Mouse (Mus musculus) neural tube, embryonic 14.5 days (tissue): ENCODE measurements around the gene Fkbp5. TPM values are rescaled to one million over a fixed set of nuclear protein-coding genes. Genes with fewer than 3 reads are reported as not detected.
A peak's percentile ranks its signal among the peaks of the same experiment; 100 is the strongest.
"Not testable (repeated sequence)": the region's sequence is repeated elsewhere in the genome, so short reads cannot be mapped to it uniquely, and the experiment has no call there.

Source experiments
- ATAC-seq: fragments of 200-750 bp; cut with Nextera tagmentation; 2 replicates; pipeline ENCODE4 v1.8.0; 2017; ENCODE audit warnings: low read depth, mild to moderate bottlenecking, moderate TSS enrichment, moderate library complexity
- H3K27ac ChIP-seq: fragments of 300-500 bp; sonication (generic); 2 replicates; pipeline ENCODE4 v1.5.1; 2014; ENCODE audit warnings: low read depth, mild to moderate bottlenecking, control low read depth, low read length, moderate library complexity, mixed read lengths
- H3K27me3 ChIP-seq: fragments of 300-500 bp; sonication (generic); 2 replicates; pipeline ENCODE4 v1.6.1; 2014; ENCODE audit warnings: low read length; ENCODE audit not compliant: control insufficient read depth, insufficient read depth
- H3K36me3 ChIP-seq: fragments of 300-500 bp; sonication (generic); 2 replicates; pipeline ENCODE4 v1.6.1; 2014; ENCODE audit warnings: low read length, mixed read lengths; ENCODE audit not compliant: control insufficient read depth, insufficient read depth
- H3K4me1 ChIP-seq: fragments of 300-500 bp; sonication (generic); 2 replicates; pipeline ENCODE4 v1.6.1; 2014; ENCODE audit warnings: low read length; ENCODE audit not compliant: control insufficient read depth, insufficient read depth
- H3K4me2 ChIP-seq: fragments of 300-500 bp; sonication (generic); 2 replicates; pipeline ENCODE4 v1.6.1; 2014; ENCODE audit warnings: mild to moderate bottlenecking, low read depth, low read length, control low read depth
- H3K4me3 ChIP-seq: fragments of 300-500 bp; sonication (generic); 2 replicates; pipeline ENCODE4 v1.5.1; 2014; ENCODE audit warnings: low read depth, low read length, control low read depth, mixed read lengths
- H3K9ac ChIP-seq: fragments of 300-500 bp; sonication (generic); replicated peaks from 2 replicates; pipeline ENCODE4 v1.6.1; 2014; ENCODE audit warnings: low read depth, mild to moderate bottlenecking, control low read depth, low read length, mixed read lengths
- H3K9me3 ChIP-seq: fragments of 300-500 bp; sonication (generic); 2 replicates; pipeline ENCODE4 v1.6.1; 2016; ENCODE audit warnings: low read length; ENCODE audit not compliant: control insufficient read depth
- WGBS: fragments of 180-500 bp; shearing (Covaris S2); extraction: QIAGEN DNeasy Blood & Tissue Kit; methylation state at CpG from one replicate; pipeline ENCODE4 v1.1.7; 2014; 5-methylcytosine and 5-hydroxymethylcytosine counted together
- polyA plus RNA-seq: library from polyadenylated mRNA; unstranded; fragments of >200 nt; fragmentation: Nextera tagmentation; extraction: Ambion mirVana; gene quantifications from 2 replicates; pipeline ENCODE4 v1.2.1, GENCODE M21; 2014

Fkbp5 gene
- polyA plus RNA-seq, 1 experiment from 2014 or later, result 11.1 TPM

GRCm38 (mm10) chr17:28360531-28361277, 156.6 kb downstream of the Fkbp5 start:
- no peaks in the 10 kb centered on the region for H3K9me3 ChIP-seq
- 80% methylated on average over 9 of the region's 9 CpGs for WGBS
- no peak overlapping the region for H3K4me3 ChIP-seq
- no peak overlapping the region for H3K4me2 ChIP-seq
- H3K27me3 ChIP-seq, result peaks cover 41% of the 10 kb centered on the region
- peaks cover 10% of the 10 kb centered on the region for H3K4me1 ChIP-seq
- no peak overlapping the region for H3K9ac ChIP-seq
- ATAC-seq, result no peak
- no peak overlapping the region for H3K27ac ChIP-seq
- no peaks in the 10 kb centered on the region for H3K36me3 ChIP-seq

GRCm38 (mm10) chr17:28358576-28359261, 158.6 kb downstream of the Fkbp5 start:
- H3K4me2 ChIP-seq, H3K4me1 ChIP-seq, H3K9ac ChIP-seq, ATAC-seq, H3K4me3 ChIP-seq, H3K36me3 ChIP-seq, H3K9me3 ChIP-seq, H3K27ac ChIP-seq: not testable (repeated sequence)
- 10% methylated on average over 20 of the region's 24 CpGs for WGBS
- peaks cover 23% of the 10 kb centered on the region for H3K27me3 ChIP-seq

- Histone ChIP-seq H3K9me3 (no peaks in the 10 kb centered on the region), H3K36me3 (no peaks in the 10 kb centered on the region), H3K27me3 (peaks cover 19% of the 10 kb centered on the region), H3K4me2 (no peak overlapping the region), H3K4me3 (no peak overlapping the region), H3K9ac (no peak overlapping the region), H3K4me1 (peaks cover 8% of the 10 kb centered on the region), H3K27ac (no peak overlapping the region)
- no peak for ATAC-seq
- 91% methylated on average over 12 of the region's 12 CpGs for WGBS
These were observed 161.5 kb downstream of the Fkbp5 start for GRCm38 (mm10) chr17:28355871-28356270.

GRCm38 (mm10) chr17:28352018-28352417, 165.3 kb downstream of the Fkbp5 start:
- peaks cover 10% of the 10 kb centered on the region for H3K4me1 ChIP-seq

GRCm38 (mm10) chr17:28351353-28351890, 165.9 kb downstream of the Fkbp5 start:
- WGBS, result under 1% methylated on average over 29 of the region's 29 CpGs
- H3K36me3 ChIP-seq, result no peaks in the 10 kb centered on the region
- H3K9ac ChIP-seq, result peak overlapping the region; percentile 53
- H3K4me3 ChIP-seq, result peak overlapping the region; percentile 47
- H3K9me3 ChIP-seq, result no peaks in the 10 kb centered on the region
- peak overlapping the region; percentile 74 for H3K4me2 ChIP-seq
- H3K27ac ChIP-seq, result no peak overlapping the region
- peaks cover 11% of the 10 kb centered on the region for H3K27me3 ChIP-seq
- peaks cover 10% of the 10 kb centered on the region for H3K4me1 ChIP-seq
- ATAC-seq, result no peak

More at GRCm38 (mm10) chr17:28352018-28352417, 165.3 kb downstream of the Fkbp5 start:
- no peak overlapping the region for H3K9ac ChIP-seq
- H3K27ac ChIP-seq, result no peak overlapping the region
- 10% methylated on average over 11 of the region's 11 CpGs for WGBS
- H3K36me3 ChIP-seq, result no peaks in the 10 kb centered on the region
- H3K4me2 ChIP-seq, result no peak overlapping the region
- H3K9me3 ChIP-seq, result no peaks in the 10 kb centered on the region
- peaks cover 11% of the 10 kb centered on the region for H3K27me3 ChIP-seq
- ATAC-seq, result no peak
- no peak overlapping the region for H3K4me3 ChIP-seq

- Histone ChIP-seq H3K4me1 (peaks cover 10% of the 10 kb centered on the region), H3K4me3 (peak within 1 kb of the TSS; percentile 47), H3K9ac (peak within 1 kb of the TSS; percentile 53), H3K36me3 (no peaks in the 10 kb centered on the region), H3K27ac (0 out of 2 replicates have a peak within 1 kb of the TSS, but pooled peaks have one; percentile 16), H3K4me2 (peak within 1 kb of the TSS; percentile 74), H3K27me3 (peaks cover 11% of the 10 kb centered on the region), H3K9me3 (no peaks in the 10 kb centered on the region)
- under 1% methylated on average over 42 of the region's 73 CpGs for WGBS
- peak; percentile 80 for ATAC-seq
These were observed 166.6 kb downstream of the Fkbp5 start, which contains the start of gene Tead3 for GRCm38 (mm10) chr17:28350466-28351352. Gene Tead3, minus strand, starts transcription at chr17:28350817.

- under 1% methylated on average over 45 of the region's 54 CpGs for WGBS
These were observed 167.3 kb downstream of the Fkbp5 start for GRCm38 (mm10) chr17:28349901-28350465.

GRCm38 (mm10) chr17:28349264-28349880, 168.0 kb downstream of the Fkbp5 start:
- Histone ChIP-seq H3K4me1 (peaks cover 10% of the 10 kb centered on the region), H3K9ac (peak overlapping the region; percentile 53), H3K36me3 (no peaks in the 10 kb centered on the region), H3K27me3 (peaks cover 15% of the 10 kb centered on the region), H3K4me3 (peak overlapping the region; percentile 47), H3K27ac (no peak overlapping the region), H3K9me3 (no peaks in the 10 kb centered on the region), H3K4me2 (peak overlapping the region; percentile 74)
- no peak for ATAC-seq
- 9% methylated on average over 13 of the region's 13 CpGs for WGBS

More at GRCm38 (mm10) chr17:28349901-28350465, 167.3 kb downstream of the Fkbp5 start:
- H3K9ac ChIP-seq, result peak overlapping the region; percentile 53
- no peaks in the 10 kb centered on the region for H3K36me3 ChIP-seq
- H3K9me3 ChIP-seq, result no peaks in the 10 kb centered on the region
- H3K4me3 ChIP-seq, result peak overlapping the region; percentile 47
- peak; percentile 49 for ATAC-seq
- no peak overlapping the region for H3K27ac ChIP-seq
- H3K4me2 ChIP-seq, result peak overlapping the region; percentile 74
- peaks cover 10% of the 10 kb centered on the region for H3K4me1 ChIP-seq
- peaks cover 15% of the 10 kb centered on the region for H3K27me3 ChIP-seq
